Mouse (Mus musculus) 3134 (cell line): ENCODE data around the gene F930015N05Rik.

Experiments used
- DNase-seq: peaks from one replicate; pipeline ENCODE4 v3.0.0-alpha.2; 2011; ENCODE audit warnings: low spot score; ENCODE audit not compliant: insufficient read length; ENCODE audit errors: extremely low read depth

F930015N05Rik gene

DNA sequence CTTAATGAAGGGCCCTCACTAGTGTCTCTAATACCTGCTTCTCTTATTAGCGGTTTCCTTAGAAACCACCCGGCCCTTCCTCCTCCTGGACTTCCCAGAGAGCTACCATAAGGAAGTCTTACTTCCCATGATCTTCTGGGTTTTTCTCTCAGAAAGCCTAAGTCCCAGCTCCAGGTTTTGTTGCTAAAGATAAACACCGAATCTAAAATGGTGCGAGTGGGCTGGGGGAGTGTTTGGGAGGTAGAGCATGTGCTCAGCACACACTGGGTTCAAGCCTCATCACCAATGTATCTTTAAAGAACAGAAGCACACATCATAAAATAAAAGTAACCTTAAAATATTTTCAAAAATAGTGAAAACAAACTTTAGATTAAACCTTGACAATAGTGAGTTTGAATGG lies 50.1 kb downstream of the F930015N05Rik start:
- DNase-seq, result no peak
